Mouse (Mus musculus): ENCODE data around the gene Ric1. TPM values are rescaled to one million over a fixed set of nuclear protein-coding genes. Genes with fewer than 3 reads are reported as not detected.

The Ric1 gene
- polyA plus RNA-seq (2016; fragmentation: Nextera tagmentation; extraction: Ambion mirVana), result 10.2 and 11.5 TPM in 2 replicates

- peaks cover 20% of the 10 kb centered on the region for H3K4me1 ChIP-seq (replicated peaks)
- H3K27ac ChIP-seq, result peak within 1 kb of the TSS; percentile 96
- peak within 1 kb of the TSS; percentile 91 for H3K4me3 ChIP-seq
- no peaks in the 10 kb centered on the region for H3K27me3 ChIP-seq (ENCODE audit: insufficient read depth, poor library complexity, severe bottlenecking)
- no peaks in the 10 kb centered on the region for H3K9me3 ChIP-seq
- no peaks in the 10 kb centered on the region for H3K36me3 ChIP-seq
- DNase-seq (ENCODE audit: low spot score), result peak; percentile 92
- 2% methylated on average over 79 of the region's 80 CpGs for WGBS
Observed at GRCm38 (mm10) chr19:29521637-29522435, at the start of gene Ric1. TSS of gene Ric1 (plus strand) at chr19:29522282.

DNA sequence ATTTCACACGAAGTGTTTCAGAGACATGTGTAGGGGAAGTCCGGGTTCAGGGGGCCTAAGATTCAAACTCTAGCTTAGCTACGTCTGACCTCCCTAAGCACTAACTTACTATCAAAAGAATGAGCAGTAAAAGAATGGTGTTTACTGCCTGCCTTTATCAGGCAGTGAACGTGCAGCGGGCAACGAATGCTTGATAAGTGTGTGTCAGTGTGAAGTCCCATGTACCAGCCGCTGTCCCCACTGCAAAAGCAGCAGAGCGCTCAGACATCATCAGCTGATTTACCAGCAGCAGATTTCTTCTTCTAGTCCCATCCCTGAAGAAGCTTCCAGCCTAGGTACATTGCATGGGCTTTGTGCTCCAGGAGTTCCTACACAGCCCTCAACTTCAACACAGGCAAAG, 49.7 kb upstream of the Ric1 start:
- DNase-seq (ENCODE audit: low spot score), result no peak
- Histone ChIP-seq H3K36me3 (no peaks in the 10 kb centered on the region), H3K27me3 (ENCODE audit: insufficient read depth, poor library complexity, severe bottlenecking) (no peaks in the 10 kb centered on the region), H3K4me3 (no peak overlapping the region), H3K27ac (no peak overlapping the region), H3K4me1 (replicated peaks) (peaks cover 11% of the 10 kb centered on the region), H3K9me3 (no peaks in the 10 kb centered on the region)
- 93% methylated on average over 8 of the region's 8 CpGs for WGBS

GRCm38 (mm10) chr19:29472946-29473345, 49.1 kb upstream of the Ric1 start:
- no peak overlapping the region for H3K27ac ChIP-seq
- no peaks in the 10 kb centered on the region for H3K27me3 ChIP-seq (ENCODE audit: insufficient read depth, poor library complexity, severe bottlenecking)
- H3K4me1 ChIP-seq (replicated peaks), result peaks cover 11% of the 10 kb centered on the region
- H3K36me3 ChIP-seq, result no peaks in the 10 kb centered on the region
- H3K4me3 ChIP-seq, result no peak overlapping the region
- no peak for DNase-seq (ENCODE audit: low spot score)
- WGBS, result 92% methylated on average over 5 of the region's 5 CpGs
- no peaks in the 10 kb centered on the region for H3K9me3 ChIP-seq

DNA sequence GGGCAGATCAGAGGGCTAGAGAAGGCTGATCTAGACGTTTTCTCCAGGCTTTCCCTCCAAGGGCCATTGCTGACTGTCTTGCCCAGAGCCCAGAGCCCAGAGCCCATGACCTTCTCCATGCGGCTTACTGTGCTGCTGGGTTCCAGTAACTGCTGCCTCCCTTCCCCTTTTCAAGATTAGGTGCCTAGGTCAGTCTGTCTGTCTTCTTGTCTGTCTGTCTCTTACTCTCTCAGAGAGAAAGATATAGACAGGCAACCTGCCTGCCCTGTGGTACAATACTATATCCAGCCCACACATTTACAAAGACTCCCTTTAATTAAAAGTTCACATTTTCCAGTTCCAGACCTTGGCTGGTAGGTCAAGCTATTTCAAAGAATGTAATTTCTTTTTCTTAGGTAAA, 47.3 kb upstream of the Ric1 start:
- 52% methylated on average over 2 of the region's 2 CpGs for WGBS
- no peaks in the 10 kb centered on the region for H3K36me3 ChIP-seq
- H3K4me3 ChIP-seq, result no peak overlapping the region
- H3K9me3 ChIP-seq, result no peaks in the 10 kb centered on the region
- no peak for DNase-seq (ENCODE audit: low spot score)
- no peaks in the 10 kb centered on the region for H3K27me3 ChIP-seq (ENCODE audit: insufficient read depth, poor library complexity, severe bottlenecking)
- H3K27ac ChIP-seq, result no peak overlapping the region
- peaks cover 11% of the 10 kb centered on the region for H3K4me1 ChIP-seq (replicated peaks)

DNA sequence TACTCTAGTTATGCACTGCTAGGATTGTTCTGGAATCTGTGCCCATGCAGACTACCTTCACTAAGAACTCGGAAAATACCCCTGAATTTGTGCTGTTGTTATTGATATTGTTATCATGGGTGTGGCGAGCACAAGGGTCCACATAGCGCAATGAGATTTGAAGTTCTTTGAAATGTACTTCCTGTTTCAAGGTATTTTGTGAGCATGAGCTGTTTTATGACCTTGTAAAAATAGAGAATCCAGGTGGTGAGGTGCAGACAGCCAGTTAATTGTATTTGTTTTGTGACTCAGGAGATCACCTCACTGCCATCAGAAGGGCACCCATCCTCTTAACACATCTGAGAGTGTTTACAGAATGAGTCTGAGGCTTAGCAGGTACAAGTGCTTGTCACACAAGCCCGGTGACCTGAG, 46.9 kb upstream of the Ric1 start:
- 86% methylated on average over 4 of the region's 4 CpGs for WGBS
- no peaks in the 10 kb centered on the region for H3K9me3 ChIP-seq
- no peak for DNase-seq (ENCODE audit: low spot score)
- no peak overlapping the region for H3K27ac ChIP-seq
- no peak overlapping the region for H3K4me3 ChIP-seq
- H3K27me3 ChIP-seq (ENCODE audit: insufficient read depth, poor library complexity, severe bottlenecking), result no peaks in the 10 kb centered on the region
- peaks cover 8% of the 10 kb centered on the region for H3K4me1 ChIP-seq (replicated peaks)
- H3K36me3 ChIP-seq, result no peaks in the 10 kb centered on the region

DNA sequence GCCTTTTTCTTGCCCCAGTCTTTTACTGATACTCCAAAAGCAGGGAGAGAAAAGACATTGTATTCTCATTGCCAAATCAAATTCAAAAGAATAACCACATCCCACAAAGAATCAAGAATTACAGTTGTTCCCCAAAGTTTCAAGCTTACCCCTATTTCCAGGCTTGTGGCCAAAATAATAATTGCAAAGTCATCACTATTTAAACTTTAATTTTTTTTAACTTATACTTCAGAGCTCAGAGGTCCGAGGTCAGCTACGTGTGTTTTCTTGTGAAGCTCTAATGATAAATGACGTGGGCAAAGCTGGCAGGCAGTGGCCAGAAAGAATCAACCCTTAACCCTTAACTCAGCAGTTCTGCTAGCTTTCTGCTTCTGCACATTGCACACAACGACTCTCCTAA, 43.5 kb upstream of the Ric1 start:
- H3K27me3 ChIP-seq (ENCODE audit: insufficient read depth, poor library complexity, severe bottlenecking), result no peaks in the 10 kb centered on the region
- H3K27ac ChIP-seq, result no peak overlapping the region
- 56% methylated on average over 4 of the region's 4 CpGs for WGBS
- H3K36me3 ChIP-seq, result no peaks in the 10 kb centered on the region
- H3K4me1 ChIP-seq (replicated peaks), result peaks cover 9% of the 10 kb centered on the region; the same call in 1 of the 2 replicates
- no peak overlapping the region for H3K4me3 ChIP-seq
- no peaks in the 10 kb centered on the region for H3K9me3 ChIP-seq
- no peak for DNase-seq (ENCODE audit: low spot score)

GRCm38 (mm10) chr19:29481578-29481977, 40.5 kb upstream of the Ric1 start:
- DNase-seq (ENCODE audit: low spot score), result no peak

GRCm38 (mm10) chr19:29482148-29482547, 39.9 kb upstream of the Ric1 start:
- peak overlapping the region; percentile 50 for H3K27ac ChIP-seq
- peaks cover 12% of the 10 kb centered on the region; the same call in 1 of the 2 replicates for H3K4me1 ChIP-seq (replicated peaks)
- DNase-seq (ENCODE audit: low spot score), result no peak
- WGBS, result 84% methylated on average over 5 of the region's 5 CpGs
- no peaks in the 10 kb centered on the region for H3K9me3 ChIP-seq
- no peaks in the 10 kb centered on the region for H3K36me3 ChIP-seq
- no peaks in the 10 kb centered on the region for H3K27me3 ChIP-seq (ENCODE audit: insufficient read depth, poor library complexity, severe bottlenecking)
- no peak overlapping the region for H3K4me3 ChIP-seq

More at GRCm38 (mm10) chr19:29481578-29481977, 40.5 kb upstream of the Ric1 start:
- H3K36me3 ChIP-seq, result no peaks in the 10 kb centered on the region
- peaks cover 12% of the 10 kb centered on the region; the same call in 1 of the 2 replicates for H3K4me1 ChIP-seq (replicated peaks)
- 76% methylated on average over 6 of the region's 6 CpGs for WGBS
- no peaks in the 10 kb centered on the region for H3K9me3 ChIP-seq
- H3K27me3 ChIP-seq (ENCODE audit: insufficient read depth, poor library complexity, severe bottlenecking), result no peaks in the 10 kb centered on the region
- no peak overlapping the region for H3K4me3 ChIP-seq
- no peak overlapping the region; the same call in 1 of the 2 replicates for H3K27ac ChIP-seq

- Histone ChIP-seq H3K27ac (peak overlapping the region; percentile 50; the same call in 1 of the 2 replicates), H3K4me1 (replicated peaks) (peaks cover 12% of the 10 kb centered on the region; the same call in 1 of the 2 replicates), H3K27me3 (ENCODE audit: insufficient read depth, poor library complexity, severe bottlenecking) (no peaks in the 10 kb centered on the region), H3K9me3 (no peaks in the 10 kb centered on the region), H3K4me3 (no peak overlapping the region), H3K36me3 (no peaks in the 10 kb centered on the region)
- WGBS, result 77% methylated on average over 3 of the region's 3 CpGs
- DNase-seq (ENCODE audit: low spot score), result no peak
Observed at GRCm38 (mm10) chr19:29482637-29483036, 39.4 kb upstream of the Ric1 start.

DNA sequence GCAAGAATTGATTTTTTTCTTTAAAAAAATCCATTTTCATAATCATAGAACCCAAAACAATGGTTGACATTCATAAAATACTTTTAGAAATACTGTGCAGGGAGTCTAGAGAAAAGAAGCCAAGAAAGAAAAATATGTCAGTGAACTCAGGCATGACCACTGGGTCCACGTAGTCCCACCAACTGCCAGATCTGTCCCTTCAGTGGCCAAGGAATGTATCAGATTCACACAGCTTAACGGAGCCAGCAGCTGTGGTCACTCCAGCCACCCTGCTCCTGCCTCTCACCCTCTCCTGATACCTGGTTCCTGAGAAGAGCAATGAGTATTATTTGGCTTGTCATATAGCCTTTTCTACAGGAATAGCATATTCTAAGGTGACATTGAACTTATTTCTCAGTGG, 38.7 kb upstream of the Ric1 start:
- Histone ChIP-seq H3K4me3 (no peak overlapping the region), H3K36me3 (no peaks in the 10 kb centered on the region), H3K9me3 (no peaks in the 10 kb centered on the region), H3K27ac (no peak overlapping the region), H3K27me3 (ENCODE audit: insufficient read depth, poor library complexity, severe bottlenecking) (no peaks in the 10 kb centered on the region), H3K4me1 (replicated peaks) (peaks cover 12% of the 10 kb centered on the region; the same call in 1 of the 2 replicates)
- 76% methylated on average over 2 of the region's 2 CpGs for WGBS
- DNase-seq (ENCODE audit: low spot score), result no peak

DNA sequence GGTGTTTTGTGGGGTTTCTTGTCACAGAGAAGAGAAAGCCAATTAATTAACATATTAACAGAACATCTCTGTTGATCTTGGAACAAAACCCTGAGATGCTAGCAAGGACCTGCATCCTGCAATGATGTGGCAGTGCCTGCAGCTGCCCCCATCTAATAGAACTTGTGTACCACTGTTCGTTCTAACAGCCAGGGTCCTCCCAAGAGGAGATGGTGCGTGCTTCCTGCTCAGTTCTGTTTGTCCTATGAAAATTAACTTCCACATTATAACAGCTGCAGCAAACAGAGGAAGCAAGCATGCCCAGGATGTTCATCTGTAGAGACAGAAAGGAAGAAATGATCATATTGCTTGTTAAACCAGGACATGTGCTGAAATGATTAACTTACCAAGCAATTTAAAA, 37.5 kb upstream of the Ric1 start:
- Histone ChIP-seq H3K4me3 (no peak overlapping the region), H3K27ac (no peak overlapping the region), H3K27me3 (ENCODE audit: insufficient read depth, poor library complexity, severe bottlenecking) (no peaks in the 10 kb centered on the region), H3K4me1 (replicated peaks) (peaks cover 12% of the 10 kb centered on the region; the same call in 1 of the 2 replicates), H3K9me3 (no peaks in the 10 kb centered on the region), H3K36me3 (no peaks in the 10 kb centered on the region)
- 78% methylated on average over 2 of the region's 2 CpGs for WGBS
- DNase-seq (ENCODE audit: low spot score), result no peak

- Histone ChIP-seq H3K9me3 (no peaks in the 10 kb centered on the region), H3K36me3 (no peaks in the 10 kb centered on the region), H3K27ac (no peak overlapping the region), H3K4me1 (replicated peaks) (peaks cover 12% of the 10 kb centered on the region; the same call in 1 of the 2 replicates), H3K4me3 (no peak overlapping the region), H3K27me3 (ENCODE audit: insufficient read depth, poor library complexity, severe bottlenecking) (no peaks in the 10 kb centered on the region)
- no peak for DNase-seq (ENCODE audit: low spot score)
- WGBS, result 89% methylated on average over 3 of the region's 3 CpGs
Observed at GRCm38 (mm10) chr19:29485257-29485948, 36.7 kb upstream of the Ric1 start.
